Mouse (Mus musculus) heart, adult 2 months (tissue): ENCODE results near the gene Abr.

Experiments
- CTCF ChIP-seq: fragments of 200-600 bp; IDR thresholded peaks from 2 replicates; pipeline ENCODE4 v1.8.1; 2022; ENCODE audit warnings: antibody characterized with exemption, mild to moderate bottlenecking, moderate library complexity
- EP300 ChIP-seq: fragments of 200-500 bp; IDR thresholded peaks from 2 replicates; pipeline ENCODE4 v1.6.1; 2011; ENCODE audit warnings: low read depth, low read length, control low read depth; ENCODE audit not compliant: insufficient read depth
- POLR2A ChIP-seq: fragments of 200-500 bp; IDR thresholded peaks from 2 replicates; pipeline ENCODE4 v1.6.1; 2011; ENCODE audit warnings: mild to moderate bottlenecking, low read depth, low read length, control low read depth; ENCODE audit not compliant: insufficient read depth

- TF ChIP-seq POLR2A: no peak
- no peak for TF ChIP-seq CTCF
- no peak for TF ChIP-seq EP300
Observed at GRCm38 (mm10) chr11:76429556-76429955, 192.6 kb downstream of the Abr start.
